Mouse (Mus musculus): ENCODE results near the gene Foxo1. TPM values are rescaled to one million over a fixed set of nuclear protein-coding genes. Genes with fewer than 3 reads are reported as not detected.

Foxo1 gene
- polyA plus RNA-seq, 1 experiment from 2014 or later, result 6.8 TPM

DNA sequence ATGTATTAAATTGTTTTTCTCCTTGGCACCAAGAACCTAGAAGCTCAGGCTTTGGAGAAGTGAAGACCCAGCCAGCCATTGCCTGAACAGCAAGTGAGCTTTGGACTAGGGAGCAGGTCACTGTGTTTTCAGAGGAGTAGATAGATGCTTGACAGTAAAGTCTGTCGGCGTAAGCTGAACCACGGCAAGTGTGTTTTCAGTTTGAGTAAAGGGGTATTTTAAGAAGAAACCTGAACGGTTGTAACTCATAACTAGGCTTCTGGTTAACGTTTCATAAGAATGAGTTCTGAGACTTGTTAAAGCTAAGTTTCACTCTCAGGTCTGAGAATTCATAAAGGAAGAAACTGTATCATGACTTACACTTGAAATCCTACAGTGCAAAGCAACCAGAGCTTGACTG is 3.2 kb downstream of the Foxo1 start:
- Histone ChIP-seq H3K9me3 (ENCODE audit: low read length) (no peaks in the 10 kb centered on the region), H3K27ac (ENCODE audit: low read length) (no peak overlapping the region), H3K4me1 (ENCODE audit: insufficient read depth, low read depth, low read length) (peaks cover 7% of the 10 kb centered on the region; the same call in 1 of the 2 replicates), H3K4me2 (replicated peaks; ENCODE audit: low read depth, low read length) (no peak overlapping the region), H3K4me3 (ENCODE audit: low read depth, low read length) (no peak overlapping the region), H3K27me3 (replicated peaks; ENCODE audit: insufficient read depth, low read length) (no peaks in the 10 kb centered on the region), H3K36me3 (ENCODE audit: insufficient read depth, low read length) (no peaks in the 10 kb centered on the region), H3K9ac (replicated peaks; ENCODE audit: low read depth) (no peak overlapping the region)
- WGBS, result 78% methylated on average over 5 of the region's 5 CpGs
- DNase-seq (ENCODE audit: low spot score), result no peak
- TF ChIP-seq EP300 (IDR thresholded peaks at IDR 0.05) (no peak), CTCF (IDR thresholded peaks at IDR 0.05) (no peak)
- no peak for ATAC-seq

DNA sequence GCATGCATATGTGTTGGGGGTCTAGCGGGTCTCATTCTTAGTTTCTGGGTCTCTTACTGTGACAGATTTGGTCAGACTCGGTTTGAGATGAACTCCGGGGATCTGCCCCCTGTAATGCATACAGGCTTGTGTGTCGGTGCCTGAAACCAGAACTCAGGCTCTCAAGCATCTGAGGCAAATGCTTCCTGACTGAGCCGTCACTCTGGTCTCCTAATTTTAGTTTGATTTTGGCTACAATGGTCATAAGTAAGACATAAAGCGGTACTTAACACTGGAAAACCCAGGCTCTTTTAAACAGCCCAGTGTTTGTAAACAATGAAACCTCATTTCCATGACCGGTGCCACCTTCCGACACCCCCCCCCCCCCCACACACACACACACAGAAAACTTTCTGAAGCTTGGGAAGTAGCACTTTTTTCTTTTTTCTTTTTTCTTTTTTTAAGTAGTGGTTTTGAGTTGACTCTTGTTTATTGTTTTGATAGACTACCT is 4.3 kb downstream of the Foxo1 start:
- no peak for ATAC-seq
- DNase-seq (ENCODE audit: low spot score), result no peak
- Histone ChIP-seq H3K27ac (ENCODE audit: low read length) (no peak overlapping the region), H3K27me3 (replicated peaks; ENCODE audit: insufficient read depth, low read length) (no peaks in the 10 kb centered on the region), H3K4me2 (replicated peaks; ENCODE audit: low read depth, low read length) (peak overlapping the region; percentile 19; the same call in 1 of the 2 replicates), H3K36me3 (ENCODE audit: insufficient read depth, low read length) (no peaks in the 10 kb centered on the region), H3K4me3 (ENCODE audit: low read depth, low read length) (no peak overlapping the region), H3K9ac (replicated peaks; ENCODE audit: low read depth) (no peak overlapping the region), H3K4me1 (ENCODE audit: insufficient read depth, low read depth, low read length) (peaks cover 7% of the 10 kb centered on the region; the same call in 1 of the 2 replicates), H3K9me3 (ENCODE audit: low read length) (no peaks in the 10 kb centered on the region)
- WGBS, result 58% methylated on average over 8 of the region's 8 CpGs
- TF ChIP-seq CTCF (IDR thresholded peaks at IDR 0.05) (no peak), EP300 (IDR thresholded peaks at IDR 0.05) (no peak)

DNA sequence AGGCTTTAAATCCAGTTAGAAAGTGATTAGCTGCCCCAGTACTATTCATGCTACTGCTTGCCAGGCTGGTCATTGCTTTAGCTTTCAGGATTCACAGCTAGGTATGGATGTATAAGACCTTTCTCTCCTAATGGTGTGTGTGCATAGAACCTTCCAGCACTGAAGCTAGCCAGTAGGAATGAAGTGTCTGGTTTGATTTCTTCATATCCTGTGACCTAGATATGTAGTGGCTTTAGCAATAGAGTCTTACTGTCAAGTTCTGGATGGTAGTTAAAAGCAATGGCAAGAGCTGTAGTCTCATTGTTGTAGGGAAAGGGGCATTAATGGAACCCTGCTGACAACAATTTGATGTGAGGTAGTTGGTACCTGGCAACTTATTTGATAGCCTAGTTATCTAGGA is 6.3 kb downstream of the Foxo1 start:
- no peak overlapping the region for H3K4me3 ChIP-seq (ENCODE audit: low read depth, low read length)
- H3K4me1 ChIP-seq (ENCODE audit: insufficient read depth, low read depth, low read length), result peaks cover 7% of the 10 kb centered on the region; the same call in 1 of the 2 replicates
- H3K27ac ChIP-seq (ENCODE audit: low read length), result no peak overlapping the region
- peak; percentile 42 for DNase-seq (ENCODE audit: low spot score)
- no peak overlapping the region for H3K9ac ChIP-seq (replicated peaks; ENCODE audit: low read depth)
- TF ChIP-seq CTCF (IDR thresholded peaks at IDR 0.05) (no peak), EP300 (IDR thresholded peaks at IDR 0.05) (no peak)
- H3K4me2 ChIP-seq (replicated peaks; ENCODE audit: low read depth, low read length), result no peak overlapping the region
- no peaks in the 10 kb centered on the region for H3K9me3 ChIP-seq (ENCODE audit: low read length)
- no peaks in the 10 kb centered on the region for H3K36me3 ChIP-seq (ENCODE audit: insufficient read depth, low read length)
- no peak for ATAC-seq
- no peaks in the 10 kb centered on the region for H3K27me3 ChIP-seq (replicated peaks; ENCODE audit: insufficient read depth, low read length)

DNA sequence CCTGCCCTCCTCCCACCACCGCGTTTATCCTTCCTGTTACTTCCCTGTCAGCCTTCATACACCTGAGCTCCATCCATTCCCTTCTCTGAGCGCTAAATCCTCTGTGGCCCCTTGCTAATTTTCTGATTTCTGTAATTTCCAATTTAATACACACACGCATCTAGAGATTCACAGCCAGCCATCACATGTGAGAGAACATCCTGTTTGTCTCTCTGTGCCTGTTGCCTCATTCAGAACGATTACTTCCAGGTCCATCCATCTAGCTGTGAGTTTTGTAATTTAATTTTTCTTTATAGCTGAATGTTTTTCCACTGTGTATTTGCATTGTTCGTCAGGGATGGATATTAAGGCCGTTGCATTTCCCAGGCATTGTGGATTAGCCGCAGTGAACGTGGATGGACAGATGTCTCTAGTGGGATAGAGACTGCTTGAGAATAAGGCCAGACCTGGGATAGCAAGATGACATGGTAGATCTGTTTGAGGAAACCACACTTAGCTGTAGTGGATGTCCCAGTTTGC is 7.0 kb downstream of the Foxo1 start:
- H3K9me3 ChIP-seq (ENCODE audit: low read length), result no peaks in the 10 kb centered on the region
- H3K4me2 ChIP-seq (replicated peaks; ENCODE audit: low read depth, low read length), result no peak overlapping the region
- H3K9ac ChIP-seq (replicated peaks; ENCODE audit: low read depth), result no peak overlapping the region
- no peak overlapping the region for H3K27ac ChIP-seq (ENCODE audit: low read length)
- DNase-seq (ENCODE audit: low spot score) (no peak), ATAC-seq (no peak)
- TF ChIP-seq CTCF (IDR thresholded peaks at IDR 0.05), result no peak
- no peak for TF ChIP-seq EP300 (IDR thresholded peaks at IDR 0.05)
- no peak overlapping the region for H3K4me3 ChIP-seq (ENCODE audit: low read depth, low read length)
- H3K36me3 ChIP-seq (ENCODE audit: insufficient read depth, low read length), result no peaks in the 10 kb centered on the region
- peaks cover 7% of the 10 kb centered on the region; the same call in 1 of the 2 replicates for H3K4me1 ChIP-seq (ENCODE audit: insufficient read depth, low read depth, low read length)
- H3K27me3 ChIP-seq (replicated peaks; ENCODE audit: insufficient read depth, low read length), result no peaks in the 10 kb centered on the region
- WGBS, result 82% methylated on average over 9 of the region's 9 CpGs

DNA sequence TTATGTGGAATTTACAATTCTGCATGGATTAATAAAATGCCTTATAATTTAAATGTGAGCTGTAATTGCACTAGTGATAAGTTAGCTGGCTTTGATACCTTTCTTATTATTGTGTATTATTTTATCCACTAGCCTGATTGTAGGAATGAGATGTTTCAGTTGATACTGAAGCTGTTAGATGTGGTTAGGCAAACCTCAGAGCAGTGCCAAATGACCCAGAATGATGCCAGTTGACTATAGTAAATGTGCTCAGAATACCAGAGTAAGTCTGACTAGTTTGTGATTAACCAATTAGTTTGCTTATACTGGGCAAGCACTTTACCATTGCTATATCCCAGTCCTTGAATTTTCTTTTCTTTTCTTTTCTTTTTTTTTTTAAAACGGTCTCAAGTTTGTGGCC is 12.5 kb downstream of the Foxo1 start:
- no peak overlapping the region for H3K27ac ChIP-seq (ENCODE audit: low read length)
- no peak for ATAC-seq
- no peaks in the 10 kb centered on the region for H3K27me3 ChIP-seq (replicated peaks; ENCODE audit: insufficient read depth, low read length)
- no peak overlapping the region for H3K4me3 ChIP-seq (ENCODE audit: low read depth, low read length)
- H3K9ac ChIP-seq (replicated peaks; ENCODE audit: low read depth), result no peak overlapping the region
- H3K4me2 ChIP-seq (replicated peaks; ENCODE audit: low read depth, low read length), result no peak overlapping the region
- H3K36me3 ChIP-seq (ENCODE audit: insufficient read depth, low read length), result no peaks in the 10 kb centered on the region
- DNase-seq (ENCODE audit: low spot score), result no peak
- H3K9me3 ChIP-seq (ENCODE audit: low read length), result no peaks in the 10 kb centered on the region
- TF ChIP-seq EP300 (IDR thresholded peaks at IDR 0.05) (no peak), CTCF (IDR thresholded peaks at IDR 0.05) (no peak)
- 79% methylated on average over 1 of the region's 1 CpGs for WGBS
- no peaks in the 10 kb centered on the region for H3K4me1 ChIP-seq (ENCODE audit: insufficient read depth, low read depth, low read length)

DNA sequence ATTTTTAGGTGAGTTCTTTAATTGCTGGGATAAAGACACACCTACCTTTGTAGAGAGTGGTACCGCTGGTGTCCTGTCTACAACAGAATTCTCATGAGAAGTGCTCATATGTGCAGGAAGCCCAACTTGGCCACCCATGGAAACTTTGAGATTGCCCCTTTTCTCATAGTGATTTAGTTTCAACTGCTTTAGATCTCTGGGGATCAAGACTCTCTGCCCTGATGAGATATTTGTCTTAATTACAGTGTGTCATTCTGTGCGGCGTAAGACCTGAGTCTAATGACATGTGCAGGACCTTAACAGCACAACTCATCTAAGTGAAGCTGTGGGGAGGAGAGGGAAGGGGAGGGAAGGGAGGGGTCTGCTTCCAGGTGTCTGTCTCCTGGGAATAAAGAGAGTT is 13.7 kb downstream of the Foxo1 start:
- no peak for DNase-seq (ENCODE audit: low spot score)
- H3K27me3 ChIP-seq (replicated peaks; ENCODE audit: insufficient read depth, low read length), result no peaks in the 10 kb centered on the region
- ATAC-seq, result no peak
- H3K9me3 ChIP-seq (ENCODE audit: low read length), result no peaks in the 10 kb centered on the region
- H3K4me2 ChIP-seq (replicated peaks; ENCODE audit: low read depth, low read length), result no peak overlapping the region
- TF ChIP-seq EP300 (IDR thresholded peaks at IDR 0.05) (no peak), CTCF (IDR thresholded peaks at IDR 0.05) (no peak)
- no peak overlapping the region for H3K4me3 ChIP-seq (ENCODE audit: low read depth, low read length)
- H3K9ac ChIP-seq (replicated peaks; ENCODE audit: low read depth), result no peak overlapping the region
- no peaks in the 10 kb centered on the region for H3K36me3 ChIP-seq (ENCODE audit: insufficient read depth, low read length)
- H3K27ac ChIP-seq (ENCODE audit: low read length), result no peak overlapping the region
- no peaks in the 10 kb centered on the region for H3K4me1 ChIP-seq (ENCODE audit: insufficient read depth, low read depth, low read length)
- 77% methylated on average over 3 of the region's 3 CpGs for WGBS

DNA sequence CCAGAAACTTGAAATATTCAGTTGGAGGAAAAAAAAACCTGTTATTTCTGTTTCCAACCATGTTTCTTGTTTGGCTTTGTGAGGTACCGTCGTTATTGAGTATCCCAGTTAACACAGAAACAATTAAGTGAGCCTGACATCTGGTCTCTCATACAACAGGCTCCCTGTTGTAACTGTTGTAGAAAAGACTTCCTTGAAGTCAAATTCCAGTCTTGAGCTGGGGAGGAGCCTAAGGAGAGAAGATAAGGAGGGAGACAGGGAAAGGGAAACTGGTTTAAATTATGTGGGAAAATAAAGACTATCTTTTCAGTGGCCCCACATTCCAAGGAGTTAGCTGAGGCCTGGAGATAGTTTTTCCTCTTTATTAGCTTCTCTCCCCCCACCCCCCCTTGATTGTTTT is 14.2 kb downstream of the Foxo1 start:
- Histone ChIP-seq H3K4me1 (ENCODE audit: insufficient read depth, low read depth, low read length) (no peaks in the 10 kb centered on the region), H3K27ac (ENCODE audit: low read length) (no peak overlapping the region), H3K9me3 (ENCODE audit: low read length) (no peaks in the 10 kb centered on the region), H3K36me3 (ENCODE audit: insufficient read depth, low read length) (no peaks in the 10 kb centered on the region), H3K4me2 (replicated peaks; ENCODE audit: low read depth, low read length) (no peak overlapping the region), H3K9ac (replicated peaks; ENCODE audit: low read depth) (no peak overlapping the region), H3K4me3 (ENCODE audit: low read depth, low read length) (no peak overlapping the region), H3K27me3 (replicated peaks; ENCODE audit: insufficient read depth, low read length) (no peaks in the 10 kb centered on the region)
- ATAC-seq, result no peak
- TF ChIP-seq CTCF (IDR thresholded peaks at IDR 0.05), result no peak
- WGBS, result 26% methylated on average over 2 of the region's 2 CpGs
- DNase-seq (ENCODE audit: low spot score), result peak; percentile 19

All from lung, postnatal 0 days (tissue).